Mouse (Mus musculus): ENCODE measurements around the gene L3mbtl3.
A peak's percentile ranks its signal among the peaks of the same experiment; 100 is the strongest.

Gene L3mbtl3

GRCm38 (mm10) chr10:26232071-26232653, 143.6 kb downstream of the L3mbtl3 start:
- peak in 1 of 2 experiments; percentile 1 for DNase-seq

GRCm38 (mm10) chr10:26229488-26229887, 146.3 kb downstream of the L3mbtl3 start, which contains the start of gene Samd3:
Gene Samd3 (plus strand): TSS chr10:26229707.
- DNase-seq: no peak

- no peak for DNase-seq
Measured at GRCm38 (mm10) chr10:26228187-26228586, 147.6 kb downstream of the L3mbtl3 start.

- no peak for DNase-seq
Measured at GRCm38 (mm10) chr10:26226734-26227133, 149.0 kb downstream of the L3mbtl3 start.

GRCm38 (mm10) chr10:26226241-26226640, 149.5 kb downstream of the L3mbtl3 start:
- no peak for DNase-seq
